Mouse (Mus musculus): ENCODE data around the gene Kctd5.
"Not testable (repeated sequence)": the region's sequence is repeated elsewhere in the genome, so short reads cannot be mapped to it uniquely, and the experiment has no call there.

Gene Kctd5

DNA sequence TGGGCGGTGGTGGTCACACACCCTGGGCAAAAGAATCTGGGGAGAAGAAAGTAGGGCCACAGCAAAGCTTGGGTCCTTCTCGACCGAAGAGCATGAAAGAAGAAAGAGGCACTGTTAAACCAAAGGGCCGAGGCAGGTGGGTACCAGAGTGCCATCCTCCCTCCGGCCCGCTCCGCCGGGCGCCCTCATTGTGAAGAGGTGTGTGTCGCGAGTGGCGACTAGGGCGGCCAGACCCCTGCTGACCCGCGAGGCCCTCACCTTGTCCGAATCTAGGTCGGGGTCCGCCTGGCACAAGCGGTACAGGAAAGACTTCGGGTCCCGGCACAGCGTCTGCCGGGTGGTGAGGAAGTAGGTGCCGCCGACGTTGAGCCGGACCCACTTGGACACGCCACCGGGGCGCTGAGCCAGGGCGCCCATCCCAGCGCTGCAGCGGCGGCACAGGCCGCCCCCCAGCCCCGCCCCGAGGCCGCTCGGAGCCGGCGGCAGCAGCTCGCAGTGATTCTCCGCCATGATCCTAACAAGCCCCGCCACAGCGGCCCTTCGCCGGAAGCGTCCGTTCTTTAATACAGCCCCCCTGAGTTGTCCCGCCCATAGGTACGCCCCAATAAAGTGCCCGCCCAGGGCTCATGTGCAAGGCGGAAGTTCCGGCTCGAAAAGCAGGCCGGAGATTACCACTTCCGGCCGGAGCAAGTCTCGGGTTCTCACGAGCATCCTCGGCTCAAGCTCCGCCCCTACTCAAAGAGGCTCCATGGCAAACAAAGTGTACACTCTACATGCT is at the start of gene Kctd5:
TSS of gene Kctd5 (minus strand) at position 567 of the 778 bp plus-strand sequence.
- ATAC-seq (ENCODE audit: insufficient number of reproducible peaks, low FRiP score, low TSS enrichment) = peak; percentile 89

DNA sequence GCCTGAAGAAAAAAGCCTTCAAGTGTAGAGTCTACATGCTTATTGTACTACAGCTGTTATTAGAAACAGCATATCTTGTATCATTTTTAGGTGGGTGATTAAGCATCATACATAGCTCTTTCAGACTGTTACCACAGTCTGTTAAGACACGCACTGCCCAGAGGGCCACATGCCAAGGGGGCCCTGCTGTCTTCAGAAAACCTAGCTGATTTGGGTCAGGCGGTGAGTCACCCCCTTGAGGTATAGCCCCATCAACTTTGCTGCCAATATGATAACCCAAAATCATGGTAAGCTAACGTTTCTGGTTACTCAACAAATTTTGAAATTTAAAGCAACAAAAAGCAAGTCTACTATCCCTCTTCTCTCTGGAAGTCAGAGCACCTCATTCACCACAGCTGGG is 46.2 kb upstream of the Kctd5 start:
- ATAC-seq (ENCODE audit: insufficient number of reproducible peaks, low FRiP score, low TSS enrichment) = no peak

DNA sequence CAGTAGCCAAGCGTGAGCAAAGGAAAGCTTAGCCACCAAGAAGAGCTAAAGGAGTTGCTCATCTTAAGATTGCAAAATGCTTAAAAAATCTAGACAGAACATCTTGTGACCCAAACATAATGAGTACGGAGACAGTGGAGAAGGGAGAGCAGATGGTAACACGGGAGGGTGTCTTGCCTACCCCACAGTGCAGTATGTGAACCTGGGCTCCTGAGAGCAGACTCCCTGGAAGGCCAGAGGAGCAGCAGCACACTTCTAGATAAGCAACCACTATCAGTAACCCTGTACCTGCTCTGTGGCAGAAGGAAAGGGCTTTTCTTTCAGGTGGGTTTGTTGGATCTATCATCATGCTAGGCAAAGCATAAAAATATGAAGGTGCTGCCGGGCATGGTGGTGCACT is 39.7 kb upstream of the Kctd5 start:
- ATAC-seq (ENCODE audit: insufficient number of reproducible peaks, low FRiP score, low TSS enrichment) = peak; percentile 49; the same call in 1 of the 2 replicates

DNA sequence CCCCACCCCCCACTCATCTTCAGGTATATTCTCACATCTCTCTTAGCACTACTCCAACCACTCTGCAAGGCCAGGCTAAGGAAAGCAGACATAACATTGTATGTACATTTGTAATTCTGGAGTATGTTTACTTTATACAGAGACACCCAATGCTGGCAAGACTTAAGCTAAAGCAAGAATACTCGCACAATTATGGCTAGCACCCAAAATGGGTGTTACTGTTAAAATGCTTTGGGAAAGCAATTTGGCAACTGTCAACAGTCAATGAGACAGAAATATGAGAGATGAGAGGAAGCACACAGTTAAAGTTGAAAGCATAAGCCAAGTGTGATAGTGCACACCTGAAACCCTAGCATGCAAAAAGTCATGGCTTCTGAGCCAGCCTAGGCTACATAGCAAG is 38.0 kb upstream of the Kctd5 start:
- no peak for ATAC-seq (ENCODE audit: insufficient number of reproducible peaks, low FRiP score, low TSS enrichment)

DNA sequence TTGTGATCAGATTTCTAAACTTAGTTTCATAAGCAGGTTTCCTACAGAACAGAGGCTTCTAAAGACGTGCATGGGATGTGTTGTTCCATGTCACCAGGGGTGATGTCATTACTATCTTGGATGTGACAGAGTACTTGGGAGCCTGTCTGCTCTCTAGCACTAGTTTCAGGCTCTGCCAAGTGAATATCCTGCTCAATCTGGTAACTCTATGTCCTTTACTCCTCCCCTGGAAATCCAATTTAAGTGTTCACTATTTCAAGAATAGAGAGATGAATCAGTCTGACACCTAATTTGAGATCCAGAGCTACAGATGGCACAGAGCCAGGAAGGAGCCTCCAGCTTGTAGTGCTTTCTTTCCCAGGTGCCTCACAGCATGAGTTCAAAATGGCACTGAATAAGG is 35.6 kb upstream of the Kctd5 start:
- no peak for ATAC-seq (ENCODE audit: insufficient number of reproducible peaks, low FRiP score, low TSS enrichment)

DNA sequence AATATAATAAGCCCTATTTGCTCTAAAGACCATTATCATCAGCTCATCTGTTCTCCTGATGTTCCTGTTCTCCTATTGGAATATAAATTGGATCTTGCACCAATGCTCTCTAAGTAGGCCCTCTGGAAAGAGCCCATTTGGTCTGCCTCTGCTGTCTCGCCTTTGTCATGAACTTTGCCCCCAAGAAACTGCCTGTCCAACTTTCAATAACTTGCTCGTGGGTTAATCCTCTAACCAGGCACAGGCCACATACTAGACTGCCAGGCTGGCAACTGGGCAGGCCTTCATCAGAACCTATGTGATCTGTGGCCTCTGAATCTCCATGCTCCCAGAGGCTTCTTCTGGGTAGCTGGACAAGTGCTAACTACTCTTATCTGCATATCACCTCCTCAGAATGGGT is 31.8 kb upstream of the Kctd5 start:
- ATAC-seq (ENCODE audit: insufficient number of reproducible peaks, low FRiP score, low TSS enrichment) = no peak

DNA sequence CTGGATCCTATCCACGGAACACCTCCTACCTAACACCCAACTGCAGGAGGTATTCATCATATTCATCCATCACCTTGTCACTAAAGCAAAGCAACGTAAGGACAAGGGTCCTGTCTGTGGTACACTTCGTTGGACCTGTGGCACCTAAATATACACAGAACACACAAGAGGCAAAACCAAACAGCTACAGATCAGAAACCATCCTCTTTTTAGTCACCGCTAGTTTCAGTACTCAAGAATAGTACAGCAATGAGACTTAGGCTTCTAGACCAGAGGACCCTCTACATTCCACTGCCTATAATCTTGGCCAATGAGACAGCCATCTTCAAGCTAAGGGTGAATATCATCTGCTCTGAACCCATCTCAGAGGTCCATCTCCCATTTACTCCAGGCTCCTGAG is 25.1 kb upstream of the Kctd5 start:
- ATAC-seq (ENCODE audit: insufficient number of reproducible peaks, low FRiP score, low TSS enrichment) = no peak

DNA sequence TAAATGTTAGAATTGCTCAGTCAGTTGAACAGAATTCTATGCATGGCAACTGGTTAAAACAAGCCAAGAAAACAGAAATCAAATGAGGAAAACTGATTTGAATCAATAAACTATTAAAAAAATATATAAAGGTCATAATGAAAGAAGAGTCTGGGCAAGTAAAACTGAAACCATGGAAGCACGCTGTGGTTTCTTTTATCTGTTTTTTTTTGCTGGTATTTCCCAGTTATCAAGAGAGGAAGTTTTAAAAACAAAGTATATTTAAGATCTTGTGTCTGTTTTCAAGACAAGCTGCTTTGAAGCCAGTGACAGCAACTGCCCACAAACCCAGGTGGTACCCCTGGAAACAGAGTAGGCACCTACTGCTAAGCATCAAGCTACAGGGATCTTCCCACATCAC is 17.3 kb upstream of the Kctd5 start:
- ATAC-seq (ENCODE audit: insufficient number of reproducible peaks, low FRiP score, low TSS enrichment) = no peak

DNA sequence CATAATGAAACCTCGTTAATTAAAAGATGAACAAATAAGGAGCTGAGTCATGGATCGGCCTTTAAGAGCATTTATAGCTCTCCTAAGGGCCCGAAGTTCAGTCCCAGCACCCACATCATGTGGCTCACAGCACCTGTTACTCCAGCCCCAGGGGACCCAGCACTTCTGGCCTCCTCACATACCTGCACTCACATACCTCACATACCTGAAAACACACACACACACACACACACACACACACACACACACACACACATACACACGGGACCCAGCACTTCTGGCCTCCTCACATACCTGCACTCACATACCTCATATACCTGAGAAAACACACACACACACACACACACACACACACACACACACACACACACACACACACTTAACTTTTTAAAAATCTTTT is 13.1 kb upstream of the Kctd5 start:
- ATAC-seq (ENCODE audit: insufficient number of reproducible peaks, low FRiP score, low TSS enrichment) = not testable (repeated sequence)

DNA sequence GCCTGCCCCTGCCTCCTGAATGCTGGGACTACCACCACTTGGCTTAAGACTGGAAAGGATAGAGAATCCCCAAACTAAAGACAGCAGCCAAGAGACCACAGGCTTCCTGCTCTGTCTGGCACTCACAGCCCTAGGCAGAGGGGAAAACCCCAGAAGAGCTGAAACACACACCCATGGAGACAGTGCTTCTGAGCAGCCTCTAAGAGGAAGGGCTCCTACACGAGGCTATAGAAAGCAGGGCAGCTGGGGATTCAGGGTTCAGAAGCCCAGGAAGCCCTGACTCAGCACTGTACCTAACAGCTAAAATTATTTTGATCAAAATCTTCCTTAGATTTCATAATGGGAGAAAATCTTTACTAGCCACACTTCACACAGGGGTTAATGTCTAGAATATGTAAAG is 11.3 kb upstream of the Kctd5 start:
- no peak for ATAC-seq (ENCODE audit: insufficient number of reproducible peaks, low FRiP score, low TSS enrichment)

DNA sequence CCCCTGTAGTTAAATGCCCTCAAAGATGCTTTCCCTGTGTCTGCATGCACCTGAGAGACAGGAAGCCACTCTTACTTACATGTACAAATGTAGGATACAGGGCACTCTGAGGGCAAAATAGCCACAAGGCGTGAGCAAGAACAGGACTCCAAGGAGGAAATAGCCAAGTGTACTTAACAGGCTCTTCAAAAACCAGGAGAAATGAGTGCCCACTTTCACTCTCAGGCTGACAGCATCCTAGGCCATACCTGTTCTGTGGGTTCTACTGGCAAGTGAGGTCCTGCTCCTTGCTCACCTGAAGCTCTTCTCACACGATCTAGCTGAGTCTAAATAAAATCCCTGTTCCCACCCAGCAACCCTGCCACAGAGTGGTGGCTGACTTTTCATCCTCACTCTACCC is 3.8 kb upstream of the Kctd5 start:
- no peak for ATAC-seq (ENCODE audit: insufficient number of reproducible peaks, low FRiP score, low TSS enrichment)

DNA sequence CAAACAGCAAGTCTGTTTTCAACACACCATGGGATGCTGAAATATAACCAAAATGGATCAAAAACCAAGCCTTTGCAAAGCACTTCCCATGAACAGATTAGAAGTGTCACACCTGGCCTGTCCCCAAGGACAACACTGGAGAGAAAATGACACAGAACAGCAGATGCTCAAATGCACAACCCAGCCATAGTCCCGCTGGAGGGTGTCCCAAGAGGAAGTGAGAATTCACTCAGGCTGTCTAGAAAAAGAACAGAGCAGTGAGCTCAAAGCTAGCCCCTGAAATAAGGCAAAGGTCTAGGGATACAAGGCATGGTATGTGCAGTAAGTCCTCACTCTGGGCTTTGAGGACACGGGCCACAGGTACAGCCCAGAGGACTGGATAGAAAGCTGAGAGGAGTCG is 3.8 kb downstream of the Kctd5 start:
- ATAC-seq (ENCODE audit: insufficient number of reproducible peaks, low FRiP score, low TSS enrichment) = no peak

DNA sequence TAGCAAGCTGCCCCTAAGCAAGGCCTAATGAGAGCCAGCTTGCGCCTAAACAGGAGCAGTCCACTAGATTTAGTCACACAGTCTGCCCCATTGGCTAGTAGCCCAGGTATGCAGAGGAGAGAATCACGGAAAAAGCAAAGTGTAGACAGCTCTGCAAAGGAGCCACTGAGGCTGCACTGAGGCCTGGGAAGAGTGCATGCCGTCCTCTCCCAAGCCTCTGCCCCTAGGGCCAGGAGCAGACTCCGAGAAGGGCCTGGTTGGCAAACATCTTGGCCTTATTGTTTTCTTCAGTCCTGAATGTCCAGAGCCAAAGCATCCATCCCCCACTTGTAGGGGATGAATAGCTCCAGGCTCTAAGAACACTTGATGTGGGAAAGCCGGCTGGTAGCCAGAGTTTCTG is 5.0 kb downstream of the Kctd5 start:
- no peak for ATAC-seq (ENCODE audit: insufficient number of reproducible peaks, low FRiP score, low TSS enrichment)

DNA sequence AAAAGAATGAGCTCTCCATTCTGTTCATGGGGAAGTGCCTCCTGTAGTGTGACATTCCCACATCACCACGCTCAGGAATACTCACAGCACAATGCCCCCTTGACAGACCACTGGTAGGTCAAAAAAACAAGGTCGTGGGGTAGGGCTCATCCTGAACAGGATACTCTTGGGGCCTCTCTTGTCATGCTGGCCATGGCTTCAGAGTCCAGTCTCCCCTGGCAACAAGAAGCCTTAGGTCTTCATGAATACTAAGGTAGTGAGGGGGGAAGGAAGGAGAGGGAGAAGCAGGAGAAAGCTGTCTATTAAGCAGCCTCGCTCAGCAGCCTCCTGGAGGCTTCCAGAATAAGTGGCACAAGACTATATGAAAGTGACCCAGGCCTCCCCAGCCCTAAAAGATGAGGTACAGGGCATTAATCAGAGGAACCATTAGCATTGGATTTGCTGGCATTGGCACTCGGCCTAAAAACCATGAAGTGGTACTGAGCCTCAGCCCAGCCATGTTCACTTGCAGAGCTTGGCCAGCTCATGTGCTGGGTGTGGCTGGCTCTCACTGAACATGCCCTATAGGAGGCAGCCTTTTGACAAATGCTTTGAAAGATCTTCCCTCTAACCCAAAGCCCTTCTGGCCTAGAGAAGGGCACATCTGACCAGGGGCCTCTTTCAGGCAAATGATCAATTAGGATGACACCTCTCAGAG is 10.7 kb downstream of the Kctd5 start:
- ATAC-seq (ENCODE audit: insufficient number of reproducible peaks, low FRiP score, low TSS enrichment) = no peak

DNA sequence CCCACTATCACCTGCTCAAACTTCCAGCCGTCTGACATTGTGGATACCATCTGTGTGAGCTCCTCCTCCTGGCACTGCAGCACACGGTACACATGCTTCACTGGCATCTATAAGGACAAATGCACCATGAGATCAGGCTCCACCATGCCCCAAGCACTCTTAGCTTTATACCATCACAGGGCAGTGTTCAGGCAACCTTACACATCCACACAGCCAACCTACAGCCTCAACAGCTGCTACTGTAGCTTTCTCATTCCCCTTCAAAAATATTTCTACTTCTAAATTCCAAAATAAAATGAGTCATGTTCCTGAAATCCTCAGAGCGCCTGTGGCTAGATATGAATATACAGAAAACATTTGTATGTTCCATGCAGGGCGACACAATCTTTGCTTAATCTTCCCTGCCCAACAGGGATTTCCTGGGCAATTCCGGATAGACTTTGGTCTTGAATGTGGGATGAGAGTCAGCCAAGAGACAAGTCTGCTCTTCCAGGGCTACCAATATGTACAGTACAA is 15.5 kb downstream of the Kctd5 start:
- no peak for ATAC-seq (ENCODE audit: insufficient number of reproducible peaks, low FRiP score, low TSS enrichment)

DNA sequence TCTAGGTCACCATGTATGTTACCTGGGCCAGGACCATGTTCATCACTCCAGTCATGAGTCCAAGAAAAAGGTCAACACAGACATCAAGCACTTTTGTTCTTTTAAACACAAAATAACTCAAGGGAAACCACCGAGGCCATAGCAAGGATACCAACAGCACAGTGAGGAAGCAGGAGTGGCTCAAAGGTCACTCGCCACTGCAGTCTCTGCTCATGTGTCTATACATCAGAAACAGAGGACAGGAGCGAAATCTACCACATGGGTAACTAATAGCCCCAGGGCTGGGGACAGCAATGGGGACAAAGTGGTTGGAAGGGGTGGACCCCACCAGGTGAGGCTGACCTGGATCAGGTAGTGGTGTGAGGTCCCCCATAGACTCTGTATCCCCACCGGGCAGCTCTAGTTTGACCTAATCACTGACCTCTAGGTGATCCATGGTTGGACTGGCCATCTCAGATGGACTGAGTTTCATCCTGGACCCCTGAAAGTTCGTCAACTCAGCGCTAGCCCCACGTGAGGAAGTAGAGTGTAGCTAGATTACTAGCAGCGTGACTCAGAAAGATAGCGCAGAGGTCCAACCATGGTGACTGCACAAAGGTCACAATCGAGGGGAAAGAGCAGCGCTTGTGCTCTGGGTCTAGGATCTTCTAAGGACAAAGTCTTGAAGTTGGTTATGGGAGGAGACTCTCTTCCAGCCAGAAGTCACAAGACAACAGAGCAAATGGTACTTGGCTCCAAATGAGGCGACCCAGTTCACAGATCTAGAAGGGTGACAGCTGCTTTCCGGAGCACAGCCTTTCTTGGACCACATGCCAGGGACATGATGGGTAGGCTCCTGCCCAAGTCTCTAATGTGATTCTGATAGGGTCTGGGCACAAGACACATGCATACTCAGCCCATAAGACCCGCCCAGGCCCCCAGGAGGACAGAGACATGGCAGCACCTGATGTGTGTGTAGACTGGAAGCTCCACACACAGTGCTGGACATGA is 16.4 kb downstream of the Kctd5 start:
- ATAC-seq (ENCODE audit: insufficient number of reproducible peaks, low FRiP score, low TSS enrichment) = no peak

DNA sequence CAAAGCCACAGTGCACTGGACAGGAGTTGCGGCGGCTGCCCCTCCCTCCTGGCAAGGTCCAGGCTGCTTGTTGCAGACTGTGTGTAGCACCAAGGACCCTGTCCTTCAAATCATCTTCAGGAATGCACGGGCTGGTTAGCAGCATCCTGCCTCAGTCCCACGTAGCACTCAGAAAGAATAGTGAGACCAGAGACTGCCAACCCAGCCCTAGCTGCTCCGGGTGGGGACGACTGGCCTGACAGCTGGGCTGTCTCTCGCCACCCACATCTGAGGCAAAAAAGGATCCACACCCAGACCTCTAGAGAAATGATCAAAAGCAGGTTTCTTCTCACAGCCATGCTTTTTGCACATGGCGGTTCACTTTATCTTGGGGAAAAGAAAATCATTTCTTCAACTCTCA is 24.3 kb downstream of the Kctd5 start:
- ATAC-seq (ENCODE audit: insufficient number of reproducible peaks, low FRiP score, low TSS enrichment) = no peak

DNA sequence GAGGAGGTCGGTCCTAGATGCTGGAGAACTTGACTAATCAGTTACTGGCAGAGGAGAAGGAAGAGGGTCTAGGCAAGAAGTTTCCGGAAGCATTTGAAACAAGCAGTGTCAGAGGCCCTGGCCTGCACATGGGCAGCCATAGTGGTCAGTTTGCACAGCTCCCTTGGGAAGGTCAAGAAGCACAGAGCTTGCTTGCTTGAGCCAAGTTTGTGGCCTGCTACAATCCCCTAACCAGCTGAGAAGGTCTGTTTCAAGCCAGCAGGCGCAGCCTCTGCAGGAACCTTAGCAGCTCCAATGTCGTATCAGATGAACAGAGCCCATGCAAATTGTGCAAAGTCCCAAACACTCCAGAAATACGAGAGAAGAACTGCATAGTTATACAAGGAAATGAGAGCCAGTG is 25.2 kb downstream of the Kctd5 start:
- ATAC-seq (ENCODE audit: insufficient number of reproducible peaks, low FRiP score, low TSS enrichment) = no peak

DNA sequence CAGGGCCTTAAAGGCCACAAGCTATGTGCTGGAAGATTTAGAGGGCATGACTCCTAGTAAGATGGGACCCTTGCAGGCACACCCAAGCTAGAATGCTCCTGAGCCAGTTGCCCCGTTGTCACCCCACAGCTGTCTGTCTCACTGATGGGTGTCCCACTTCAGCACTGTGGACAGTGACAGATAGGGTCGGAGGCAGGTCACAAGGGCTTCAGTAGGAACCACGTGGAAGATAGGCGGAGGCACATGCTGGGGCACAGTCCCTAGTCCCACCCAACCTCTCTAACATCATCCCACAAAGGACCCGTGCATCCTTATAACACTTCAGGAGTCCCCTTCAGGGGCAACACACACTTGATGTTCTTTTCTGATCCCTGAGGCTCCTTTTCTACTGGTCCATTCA is 27.3 kb downstream of the Kctd5 start:
- ATAC-seq (ENCODE audit: insufficient number of reproducible peaks, low FRiP score, low TSS enrichment) = no peak

DNA sequence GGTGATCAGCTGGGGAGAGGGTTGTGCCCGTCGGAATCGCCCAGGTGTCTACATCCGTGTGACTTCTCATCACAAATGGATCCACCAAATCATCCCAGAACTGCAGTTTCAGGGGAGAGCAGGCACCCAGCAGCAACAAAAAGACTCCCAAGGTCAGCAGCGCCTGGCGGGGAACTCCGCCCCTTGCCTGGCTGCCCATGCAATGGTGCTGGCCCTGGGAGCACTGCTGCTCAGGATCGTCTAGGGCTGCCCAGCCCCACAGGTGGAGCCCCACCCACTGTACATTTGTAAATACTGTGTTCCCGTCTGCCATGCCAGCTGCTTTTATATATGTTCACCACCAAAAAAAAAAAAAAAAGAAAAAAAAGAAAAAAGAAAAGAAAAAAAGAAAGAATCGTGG is 27.7 kb downstream of the Kctd5 start:
- no peak for ATAC-seq (ENCODE audit: insufficient number of reproducible peaks, low FRiP score, low TSS enrichment)

DNA sequence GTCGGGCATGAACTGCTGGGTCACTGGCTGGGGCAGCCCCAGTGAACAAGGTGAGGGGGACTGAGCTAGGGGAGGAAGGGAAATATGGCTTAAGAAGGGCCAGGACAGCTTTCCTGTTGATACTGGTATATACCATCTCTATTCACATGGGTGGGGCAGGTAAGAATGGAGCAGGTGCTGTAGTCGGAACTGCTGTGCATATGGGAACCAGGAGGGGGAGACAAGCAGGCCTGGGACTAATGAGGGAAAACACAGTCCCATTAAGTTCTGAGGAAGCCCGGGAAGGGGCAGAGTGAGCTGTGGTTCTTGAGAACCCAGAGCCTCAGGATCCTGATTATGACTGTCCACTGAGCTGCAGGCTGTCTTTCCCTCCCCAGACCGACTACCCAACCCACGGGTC is 28.8 kb downstream of the Kctd5 start:
- ATAC-seq (ENCODE audit: insufficient number of reproducible peaks, low FRiP score, low TSS enrichment) = no peak

Measured in cerebellum, adult (tissue).